Mouse (Mus musculus): ENCODE measurements around the gene Slc7a14.

The Slc7a14 gene

DNA sequence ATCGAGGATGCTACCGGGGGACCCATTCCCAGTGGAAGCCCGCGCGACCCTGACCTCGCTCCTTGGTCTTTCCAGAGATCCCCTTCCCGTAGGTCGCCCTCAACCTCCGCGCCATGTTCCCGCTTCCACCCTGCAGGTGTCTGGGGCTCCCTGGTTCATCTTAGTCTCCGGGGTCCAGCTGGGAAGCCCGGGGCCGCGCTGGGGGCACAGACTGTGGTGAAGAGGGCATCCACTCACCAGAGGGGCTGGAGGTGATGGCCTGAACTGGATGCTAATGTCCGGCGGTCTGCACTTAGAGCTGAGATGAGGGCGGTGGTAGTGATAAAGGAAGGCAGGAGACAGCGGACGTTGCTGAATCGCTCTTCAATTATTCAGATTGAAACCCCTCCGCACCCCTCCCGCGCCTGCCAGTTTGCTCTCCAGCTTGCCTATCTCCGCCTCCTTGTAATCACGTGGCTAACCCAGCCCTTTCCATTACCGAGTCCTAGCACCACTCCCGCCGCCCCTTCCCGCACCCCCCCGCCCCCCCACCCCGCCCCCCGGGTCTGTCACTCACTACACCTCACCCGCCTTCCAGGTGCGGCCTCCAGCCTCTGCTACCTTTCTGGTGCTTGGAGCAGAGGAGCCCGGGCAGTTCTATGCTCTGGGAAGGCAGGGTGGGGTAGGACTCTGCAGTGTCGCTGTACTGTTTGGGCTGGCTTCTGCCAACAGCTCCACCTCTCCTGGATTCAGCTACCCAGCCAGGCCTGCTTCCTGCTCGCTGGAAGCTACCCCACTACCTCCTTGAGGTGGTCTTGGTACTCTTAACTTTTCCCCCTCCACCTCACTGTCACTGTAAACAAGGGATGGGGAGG, at the start of gene Slc7a14:
Slc7a14 (minus strand) TSS at position 445 of the 854 bp plus-strand sequence.
- DNase-seq, result peak; percentile 91

GRCm38 (mm10) chr3:31346540-31346939, 36.4 kb upstream of the Slc7a14 start:
- no peak for DNase-seq

- no peak for DNase-seq
Observed at GRCm38 (mm10) chr3:31345766-31346165, 35.6 kb upstream of the Slc7a14 start.

GRCm38 (mm10) chr3:31339236-31339635, 29.1 kb upstream of the Slc7a14 start:
- DNase-seq, result no peak

DNA sequence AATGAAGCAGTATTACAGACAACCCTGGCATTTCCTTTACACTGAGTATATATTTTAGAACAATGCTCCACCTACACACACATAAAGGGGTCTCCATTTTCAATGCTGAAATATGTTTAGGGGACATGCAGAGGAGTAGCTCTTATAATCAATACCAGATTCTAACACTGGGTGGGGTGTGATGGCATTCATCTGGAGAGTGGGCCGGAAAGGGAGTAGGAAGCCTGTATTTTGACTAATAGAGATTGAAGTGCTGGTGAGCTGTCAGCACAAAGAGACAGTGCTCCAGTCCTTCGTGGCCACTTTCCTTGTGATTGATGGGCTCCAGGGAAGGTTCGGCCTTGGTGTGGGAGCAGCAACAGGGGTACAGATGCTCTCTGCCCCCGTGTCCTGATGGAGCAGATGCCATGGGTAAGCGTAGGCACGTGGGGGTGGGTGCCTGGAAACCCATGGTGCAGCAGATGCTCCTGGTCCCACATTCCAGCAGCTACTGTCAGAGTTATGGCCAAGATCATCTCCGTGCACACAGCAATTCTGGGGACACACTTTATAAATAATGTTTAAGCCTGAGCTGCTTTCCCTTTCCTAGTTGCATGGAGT, 18.2 kb upstream of the Slc7a14 start:
- DNase-seq, result peak; percentile 78

DNA sequence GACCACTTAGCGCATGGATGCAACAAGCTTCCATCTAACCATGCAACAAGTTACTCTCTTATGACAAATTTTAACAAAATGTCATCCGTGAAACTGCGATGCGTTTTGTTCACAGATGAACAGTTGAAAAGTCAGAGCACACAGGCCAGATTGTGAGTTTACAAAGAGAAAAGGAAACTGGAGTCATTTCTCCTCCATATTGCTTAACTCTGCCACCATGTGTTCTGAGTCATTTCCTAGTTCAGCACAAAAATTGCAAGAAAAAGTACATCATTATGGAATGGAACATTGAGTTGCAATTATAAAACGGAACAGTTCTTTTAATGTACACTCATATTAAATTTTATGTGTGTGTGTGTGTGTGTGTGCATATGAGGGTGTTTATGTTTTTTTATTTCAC, 17.6 kb upstream of the Slc7a14 start:
- DNase-seq, result no peak

DNA sequence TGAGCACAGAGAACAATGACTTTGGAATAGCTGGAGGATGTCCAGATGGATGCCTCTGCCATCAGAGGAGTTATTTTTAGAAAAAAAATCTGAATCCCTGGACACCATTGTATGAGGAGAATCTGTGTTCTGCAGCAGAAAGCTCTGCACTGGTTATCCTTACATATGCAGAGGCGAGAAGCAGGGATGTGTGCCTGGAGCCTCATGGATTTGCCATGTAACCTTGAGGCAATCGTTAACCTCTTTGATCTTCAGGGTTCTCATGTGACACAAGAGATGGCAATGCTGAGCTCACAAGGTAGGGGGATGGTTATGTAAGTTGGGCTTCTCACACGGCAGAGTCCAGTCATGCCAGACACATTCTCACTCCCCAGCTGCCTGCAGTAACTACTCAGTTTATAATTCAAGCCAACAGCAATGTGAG, 14.1 kb upstream of the Slc7a14 start:
- peak; percentile 39 for DNase-seq

DNA sequence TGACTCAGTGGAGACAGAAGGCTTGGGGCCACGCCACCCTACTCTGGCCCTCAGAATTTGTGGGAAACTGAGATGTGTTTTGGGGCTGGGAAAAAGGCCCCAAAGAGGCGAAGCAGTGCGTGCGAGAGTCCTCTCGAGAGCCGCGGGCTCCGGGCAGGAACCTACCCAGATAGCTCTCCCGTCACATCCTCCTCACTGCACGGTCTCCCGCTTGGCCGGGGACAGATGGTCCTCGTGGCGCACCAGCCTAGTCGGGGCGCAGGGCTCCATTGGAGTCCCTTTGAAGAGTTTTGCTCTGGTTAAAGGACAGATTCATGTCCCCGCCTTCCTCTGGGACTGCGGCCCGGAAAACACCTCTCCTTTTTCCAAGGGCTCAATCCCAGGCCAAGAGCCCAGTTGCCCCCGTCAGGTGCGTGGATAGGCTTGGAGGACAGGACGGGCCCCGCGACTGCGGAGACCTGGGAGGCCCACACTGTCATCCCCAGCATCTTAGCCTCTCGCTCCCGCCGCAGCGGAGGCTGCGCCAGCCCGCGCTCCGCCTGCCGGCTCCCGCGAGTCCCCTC, 726 bp downstream of the Slc7a14 start:
- DNase-seq, result peak; percentile 55

DNA sequence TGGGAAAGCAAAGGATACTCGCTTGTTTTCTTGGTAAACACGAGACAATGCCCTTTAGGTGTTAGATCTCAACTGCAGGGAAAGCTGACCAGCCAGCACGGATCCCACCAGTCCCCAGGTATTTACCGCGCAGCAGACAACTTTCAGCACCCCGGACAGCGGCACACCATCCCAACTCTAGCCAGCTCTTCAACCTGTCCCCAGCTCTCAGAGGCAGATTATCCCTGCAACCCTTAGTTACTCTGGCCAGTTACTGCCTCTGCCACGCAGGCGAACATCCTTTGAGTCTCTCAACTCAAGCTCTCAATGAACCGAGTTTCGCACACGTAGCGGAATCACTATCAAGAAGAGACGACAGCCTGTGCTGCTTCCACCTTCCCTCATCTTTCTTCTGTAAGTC, 1.3 kb downstream of the Slc7a14 start:
- DNase-seq, result no peak

DNA sequence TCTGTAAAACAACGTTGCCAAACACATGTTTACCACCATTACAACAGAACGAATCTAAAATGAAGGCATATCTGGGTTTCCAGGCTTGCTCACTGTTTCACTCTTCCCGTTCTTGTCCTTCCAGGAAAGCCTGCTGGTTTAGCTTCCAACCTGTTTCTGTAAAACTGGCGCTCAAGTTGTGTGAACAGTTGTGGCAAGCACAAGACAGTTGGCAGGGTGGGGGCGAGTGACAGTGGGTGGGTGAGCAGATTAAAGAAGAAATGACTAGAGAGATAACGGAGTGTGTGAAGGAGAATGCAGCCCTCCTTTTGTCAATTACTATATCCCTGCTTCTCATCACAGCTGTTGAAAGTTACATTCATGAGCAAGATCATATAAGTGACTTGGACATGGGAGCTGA, 2.2 kb downstream of the Slc7a14 start:
- DNase-seq, result peak; percentile 68

- DNase-seq, result no peak
Observed at GRCm38 (mm10) chr3:31291673-31292602, 18.2 kb downstream of the Slc7a14 start.

DNA sequence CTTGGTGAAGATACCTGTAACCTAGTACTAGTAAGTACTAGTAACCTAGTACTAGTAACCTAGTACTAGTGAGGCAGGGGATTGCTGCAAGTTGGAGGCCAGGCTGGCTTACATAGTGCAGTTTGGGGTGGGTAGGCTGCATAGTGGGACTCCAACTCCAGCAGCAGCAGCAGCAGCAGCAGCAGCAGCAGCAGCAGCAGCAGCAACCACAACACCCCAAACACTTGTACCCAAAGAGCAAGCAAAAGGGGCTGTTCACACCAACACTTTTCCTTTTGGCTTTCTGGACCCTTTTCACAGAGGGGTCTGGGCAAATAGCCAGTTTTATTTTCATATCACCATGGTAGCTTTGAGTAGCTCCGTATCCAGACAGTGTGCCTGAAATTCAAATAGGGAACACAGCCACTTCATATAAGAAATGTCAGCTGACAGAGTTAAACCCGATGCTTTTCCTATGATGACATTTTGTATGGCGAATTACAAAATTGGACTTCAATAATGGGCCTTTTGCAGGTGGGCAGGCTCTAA, 22.7 kb downstream of the Slc7a14 start:
- DNase-seq, result no peak

GRCm38 (mm10) chr3:31281116-31281515, 29.1 kb downstream of the Slc7a14 start:
- DNase-seq, result no peak

DNA sequence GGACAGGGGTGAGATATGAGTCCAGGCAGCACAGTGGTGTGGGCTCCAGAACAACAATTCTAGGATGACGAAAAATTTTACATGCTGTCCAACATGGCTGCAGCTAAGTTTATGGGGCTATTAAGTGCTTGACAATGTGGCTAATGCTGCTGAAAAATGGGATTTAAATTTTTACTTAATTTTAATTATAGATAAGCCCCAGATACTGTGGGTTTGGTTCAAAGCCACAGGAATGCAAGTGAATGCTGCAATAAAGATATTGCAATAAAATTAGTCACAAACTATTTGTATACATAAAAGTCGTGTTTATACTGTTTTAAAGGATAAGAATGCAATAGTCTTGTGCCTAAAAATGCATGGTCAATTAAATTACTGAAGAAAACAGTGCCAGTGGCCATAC, 35.3 kb downstream of the Slc7a14 start:
- DNase-seq, result no peak

- DNase-seq, result peak; percentile 63
Observed at GRCm38 (mm10) chr3:31273247-31273646, 36.9 kb downstream of the Slc7a14 start.

DNA sequence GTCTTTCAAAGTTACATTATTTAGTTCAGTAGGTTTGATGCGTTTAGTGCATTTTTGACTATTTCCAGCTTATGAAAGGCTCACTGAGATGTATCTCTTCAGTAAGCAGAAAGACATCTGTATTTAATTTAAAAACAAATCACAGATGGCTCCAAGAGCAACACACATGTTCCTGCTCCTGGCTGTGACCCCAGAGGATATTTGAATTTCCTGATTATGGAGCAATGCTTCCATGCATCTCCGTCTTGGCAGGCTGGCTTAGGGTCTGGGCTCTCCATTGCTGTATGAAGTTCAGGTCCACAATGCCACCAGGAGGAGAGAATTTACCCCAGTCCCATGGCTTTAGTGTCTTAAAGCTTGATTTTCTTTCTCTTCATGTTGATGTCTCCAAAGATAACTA, 37.5 kb downstream of the Slc7a14 start:
- no peak for DNase-seq

DNA sequence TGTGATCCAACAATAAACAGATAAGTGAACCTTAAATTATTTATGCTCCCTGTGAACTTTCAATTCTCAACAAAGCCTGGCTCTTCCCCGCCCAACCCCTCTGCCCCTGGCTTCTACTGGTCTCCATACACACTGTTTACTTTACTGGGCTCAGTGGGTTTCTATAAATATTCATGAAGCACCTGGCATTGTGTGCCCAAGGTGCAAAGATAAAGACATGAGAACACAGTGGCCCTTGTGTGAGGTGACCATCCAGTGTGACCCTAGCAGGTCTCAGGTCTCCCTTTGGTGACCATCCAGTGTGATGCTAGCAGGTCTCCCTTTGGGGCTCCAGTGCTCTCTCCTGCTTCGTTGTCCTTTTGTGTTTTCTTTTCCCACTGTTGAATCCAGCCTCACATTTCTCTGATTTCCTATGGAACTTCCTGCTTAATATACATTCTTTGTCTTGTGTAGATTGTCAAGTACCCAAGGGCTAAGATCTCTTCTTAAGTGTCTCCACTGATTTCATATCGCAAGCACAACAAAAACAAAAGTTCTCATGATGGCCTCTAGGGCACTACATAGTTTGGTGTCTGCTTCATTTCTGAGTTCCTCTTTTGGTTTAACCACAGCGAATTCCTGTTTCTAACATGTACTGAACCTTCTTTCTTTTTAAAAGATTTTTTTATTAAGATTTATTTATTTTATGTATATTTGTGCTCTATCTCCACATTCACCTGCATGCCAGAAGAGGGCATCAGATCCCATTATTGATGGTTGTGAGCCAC, 40.4 kb downstream of the Slc7a14 start:
- DNase-seq, result no peak

DNA sequence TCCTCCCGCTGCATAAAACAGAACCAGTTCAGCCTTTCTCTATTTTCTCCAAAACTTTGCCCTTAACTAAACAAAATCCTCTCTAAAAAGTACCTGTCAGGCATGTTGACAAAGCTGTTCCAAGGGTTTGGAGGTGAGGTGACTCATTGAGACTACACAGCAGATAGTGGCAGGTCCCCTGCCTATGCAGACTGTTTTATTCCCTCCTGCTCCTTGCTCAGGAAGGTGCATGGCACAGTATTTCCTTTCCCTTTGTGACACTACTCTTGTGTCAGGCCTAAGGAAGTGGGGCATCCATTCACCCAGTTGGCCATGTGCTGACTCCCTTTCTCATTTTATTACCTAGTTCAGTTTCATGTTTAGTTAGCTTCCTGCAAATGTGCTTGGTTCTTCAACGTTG, 42.3 kb downstream of the Slc7a14 start:
- no peak for DNase-seq

- no peak for DNase-seq
Observed at GRCm38 (mm10) chr3:31266941-31267340, 43.2 kb downstream of the Slc7a14 start.

DNA sequence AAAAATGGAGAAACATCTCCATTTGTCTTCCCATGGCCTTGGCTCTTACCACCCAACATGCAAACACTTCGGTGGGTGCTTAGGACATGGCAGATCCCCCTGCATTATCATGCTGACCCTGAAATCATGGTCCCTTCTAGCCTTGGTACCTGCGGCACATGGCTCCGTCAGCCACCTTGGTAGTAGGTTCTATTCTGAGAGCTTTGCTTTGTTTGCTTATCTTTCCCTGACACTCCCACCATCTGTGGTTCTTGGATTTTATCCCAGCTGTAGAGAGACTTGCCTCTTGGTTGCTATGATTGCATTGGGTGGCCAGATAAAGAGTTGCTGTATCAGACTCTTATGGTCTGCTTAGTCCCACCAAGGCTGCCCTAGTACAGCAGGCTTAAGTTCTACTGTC, 46.6 kb downstream of the Slc7a14 start:
- DNase-seq, result peak; percentile 65

- DNase-seq, result no peak
Observed at GRCm38 (mm10) chr3:31261418-31262014, 48.7 kb downstream of the Slc7a14 start.
